Mouse (Mus musculus): ENCODE measurements at regions not wholly inside any gene's neighbourhood (a gene's known extent, or its start where the extent isn't known, plus 50 kb on each side); places are given as distances from the start of the nearest gene placed in this dataset.
A peak's percentile ranks its signal among the peaks of the same experiment; 100 is the strongest.

- peak; percentile 94 for DNase-seq
Measured at GRCm38 (mm10) chrX:96019556-96019955, 62.8 kb upstream of the Las1l start.

DNA sequence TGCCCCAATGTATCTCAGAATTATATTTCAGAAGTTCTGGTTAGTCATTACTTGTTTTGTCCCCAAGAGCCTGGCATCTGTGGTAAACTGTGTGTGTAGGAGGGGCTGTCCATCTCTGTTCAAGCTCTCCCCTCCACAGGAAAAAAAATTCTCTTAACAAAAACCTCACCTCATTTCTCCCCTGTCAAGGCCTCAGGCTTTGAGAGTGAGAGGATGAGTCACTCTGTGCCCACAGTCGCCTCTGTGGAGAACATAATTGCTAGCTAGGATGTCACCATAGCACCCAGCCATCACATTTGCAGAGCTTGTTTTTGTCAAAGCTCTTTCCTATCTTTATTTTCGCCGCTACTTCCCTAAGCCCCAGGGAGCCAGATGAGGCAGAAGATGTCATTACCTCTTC is 63.6 kb upstream of the Las1l start:
- DNase-seq = no peak

GRCm38 (mm10) chrX:96025374-96025773 is 68.6 kb upstream of the Las1l start:
- no peak for DNase-seq

DNA sequence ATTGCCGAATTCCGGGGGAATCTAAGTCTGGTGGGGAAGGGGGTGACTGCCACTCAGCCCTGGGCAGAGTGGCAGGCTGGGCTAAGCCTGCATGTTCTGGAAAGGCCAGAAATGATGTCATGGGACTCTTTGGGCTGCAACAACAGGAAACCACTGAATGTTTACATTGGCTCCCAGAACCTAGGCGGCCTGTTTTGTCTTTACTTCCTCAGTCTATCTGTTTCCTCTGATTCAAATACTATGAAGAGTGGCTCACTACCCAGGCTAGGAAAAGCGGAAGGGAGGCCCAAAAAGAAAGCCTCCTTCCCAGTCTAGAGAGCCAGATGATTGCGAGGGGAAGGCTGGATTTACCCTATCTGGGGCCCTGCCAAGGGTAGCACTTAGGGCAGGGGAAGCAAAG is 69.1 kb upstream of the Las1l start:
- DNase-seq = peak; percentile 98

DNA sequence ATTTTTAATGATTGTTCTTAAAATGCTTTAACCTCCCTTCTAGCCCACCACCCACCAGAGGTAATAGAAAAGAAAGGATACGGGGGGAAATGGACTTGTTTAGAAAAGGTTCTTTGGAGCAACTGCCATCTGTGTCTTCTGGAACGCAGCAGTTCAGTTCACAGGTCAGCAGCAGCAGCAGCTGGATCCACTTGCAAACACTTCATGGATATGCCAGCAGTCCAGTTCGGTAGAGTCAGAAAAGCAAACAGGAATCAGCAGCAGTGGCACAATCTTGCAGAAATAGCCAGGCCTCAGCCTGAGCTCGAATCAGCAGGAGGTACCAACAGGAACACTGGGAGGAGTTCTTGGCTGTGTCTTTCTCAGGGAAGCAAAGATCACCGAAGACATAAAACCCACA is 64.3 kb upstream of the Msn start:
- no peak for DNase-seq

- no peak for DNase-seq
Measured at GRCm38 (mm10) chrX:96035307-96035706, 60.5 kb upstream of the Msn start.

GRCm38 (mm10) chrX:96042193-96042592 is 53.6 kb upstream of the Msn start:
- DNase-seq = no peak
